Mouse (Mus musculus) ES-E14 (cell line): ENCODE results near the gene Elmo3. TPM values are rescaled to one million over a fixed set of nuclear protein-coding genes. Genes with fewer than 3 reads are reported as not detected.

ENCODE experiments used
- DNase-seq: peaks from one replicate; pipeline ENCODE4 v3.0.0-alpha.2; 2013; ENCODE audit warnings: low read depth, low spot score
- H3K27ac ChIP-seq: 2 replicates; pipeline ENCODE4 v1.5.1; 2012; ENCODE audit warnings: low read depth, mild to moderate bottlenecking, low read length, moderate library complexity, mixed read lengths; ENCODE audit not compliant: poor library complexity, insufficient read depth, severe bottlenecking
- H3K36me3 ChIP-seq: 2 replicates; pipeline ENCODE4 v1.6.1; 2012; ENCODE audit warnings: mild to moderate bottlenecking, low read length, moderate library complexity, mixed read lengths; ENCODE audit not compliant: control insufficient read depth, poor library complexity, insufficient read depth, severe bottlenecking
- H3K4me1 ChIP-seq, 2 experiments: fragments of 150-350 bp in 1 of 2; sonication (generic) in 1 of 2; 2 replicates each; pipeline ENCODE4 v1.6.1; 2012; ENCODE audit warnings: low read length in 2 of 2, mild to moderate bottlenecking in 1 of 2, mixed read lengths in 1 of 2; ENCODE audit not compliant: control insufficient read depth in 2 of 2, insufficient read depth in 2 of 2, poor library complexity in 1 of 2
- H3K4me3 ChIP-seq, 2 experiments: fragments of 150-350 bp in 1 of 2; sonication (generic) in 1 of 2; 2 replicates each; pipeline ENCODE4 v1.5.1; 2012; ENCODE audit warnings: low read length in 2 of 2, low read depth in 1 of 2, mild to moderate bottlenecking in 1 of 2, mixed read lengths in 1 of 2; ENCODE audit not compliant: insufficient read depth in 1 of 2, poor library complexity in 1 of 2, severe bottlenecking in 1 of 2
- H3K9ac ChIP-seq: 2 replicates; pipeline ENCODE4 v1.6.1; 2012; ENCODE audit warnings: low read depth, mild to moderate bottlenecking, low read length, mixed read lengths; ENCODE audit not compliant: poor library complexity, insufficient read depth, severe bottlenecking
- H3K9me3 ChIP-seq: fragments of 150-350 bp; sonication (generic); 2 replicates; pipeline ENCODE4 v1.6.1; 2012; ENCODE audit warnings: low read depth, mild to moderate bottlenecking, low read length; ENCODE audit not compliant: control insufficient read depth, insufficient read depth
- CHD2 ChIP-seq: IDR thresholded peaks from 2 replicates; pipeline ENCODE4 v1.6.1; 2014; ENCODE audit warnings: mild to moderate bottlenecking, low read depth, low read length, inconsistent platforms
- HCFC1 ChIP-seq: IDR thresholded peaks from 2 replicates; pipeline ENCODE4 v1.6.1; 2012; ENCODE audit warnings: low read length, inconsistent platforms, borderline replicate concordance; ENCODE audit not compliant: insufficient read depth
- MAFK ChIP-seq: IDR thresholded peaks from 2 replicates; pipeline ENCODE4 v1.6.1; 2014; ENCODE audit warnings: mild to moderate bottlenecking, low read depth, low read length, inconsistent platforms; ENCODE audit not compliant: insufficient read depth
- ZC3H11A ChIP-seq: IDR thresholded peaks from 2 replicates; pipeline ENCODE4 v1.6.1; 2012; ENCODE audit warnings: low read depth, mild to moderate bottlenecking, inconsistent platforms, low read length, borderline replicate concordance
- ZNF384 ChIP-seq: IDR thresholded peaks from 2 replicates; pipeline ENCODE4 v1.6.1; 2012; ENCODE audit warnings: low read depth, low read length, inconsistent platforms
- in situ Hi-C, 2 experiments: fragments of 600-800 bp; cut with MboI; formaldehyde crosslinking; loops; one replicate each; pipeline ENCODE4 v1.15.1; 2025; ENCODE audit warnings: low sequenced_read_pairs in 2 of 2, inconsistent platforms in 1 of 2; ENCODE audit not compliant: unreplicated experiment in 2 of 2
- total RNA-seq: library from RNA; depleted of rRNA; stranded (reverse); fragments of 300-350 nt; gene quantifications from 2 replicates; pipeline ENCODE4 v1.2.3, GENCODE M21; 2012

Gene Elmo3
- total RNA-seq, 1 experiment, result 3.5 TPM

- Histone ChIP-seq H3K4me3 (peak overlapping the region; percentile 53 to 57), H3K9ac (peak overlapping the region; percentile 45; the same call in 1 of the 2 replicates), H3K27ac (no peak overlapping the region), H3K4me1 (peaks cover 0 to 10% of the 10 kb centered on the region in 2 experiments; a peak in 1 of 4 replicates), H3K36me3 (no peaks in the 10 kb centered on the region), H3K9me3 (no peaks in the 10 kb centered on the region)
- TF ChIP-seq ZC3H11A, result no peak
- no peak for TF ChIP-seq MAFK
- in situ Hi-C loops, result loop anchor here in 1 of 2 experiments (25.0 kb wide), 1 partner anchor 623 kb away; the partner anchor contains the start of genes Ciao2b and Rrad
- no peak for DNase-seq
These were observed 45.6 kb upstream of the Elmo3 start for GRCm38 (mm10) chr8:105259721-105260320.

GRCm38 (mm10) chr8:105260371-105261099 lies 44.9 kb upstream of the Elmo3 start:
- no peak for DNase-seq
- Histone ChIP-seq H3K27ac (no peak overlapping the region), H3K9ac (no peak overlapping the region), H3K9me3 (no peaks in the 10 kb centered on the region), H3K36me3 (no peaks in the 10 kb centered on the region), H3K4me3 (no peak overlapping the region), H3K4me1 (peaks cover 0 to 8% of the 10 kb centered on the region in 2 experiments; a peak in 2 of 4 replicates)
- TF ChIP-seq CHD2 (no peak), ZC3H11A (no peak), HCFC1 (no peak), MAFK (no peak), ZNF384 (no peak)
- in situ Hi-C loops, result loop anchor here in 1 of 2 experiments (25.0 kb wide), 1 partner anchor 623 kb away; the partner anchor contains the start of genes Ciao2b and Rrad

- Histone ChIP-seq H3K27ac (no peak overlapping the region), H3K4me1 (peaks cover 0 to 8% of the 10 kb centered on the region in 2 experiments; a peak in 2 of 4 replicates), H3K36me3 (no peaks in the 10 kb centered on the region), H3K9me3 (no peaks in the 10 kb centered on the region), H3K9ac (no peak overlapping the region), H3K4me3 (no peak overlapping the region)
- in situ Hi-C loops, result loop anchor here in 1 of 2 experiments (25.0 kb wide), 1 partner anchor 624 kb away; the partner anchor contains the start of genes Ciao2b and Rrad
- no peak for DNase-seq
- TF ChIP-seq ZNF384, result peak; percentile 67
- TF ChIP-seq CHD2, result no peak
These were observed 43.9 kb upstream of the Elmo3 start for GRCm38 (mm10) chr8:105261326-105261980.

- Histone ChIP-seq H3K9ac (no peak overlapping the region), H3K27ac (no peak overlapping the region), H3K4me3 (no peak overlapping the region; a peak in 1 of 4 replicates), H3K4me1 (peaks cover 0 to 13% of the 10 kb centered on the region in 2 experiments; a peak in 2 of 4 replicates), H3K9me3 (no peaks in the 10 kb centered on the region), H3K36me3 (no peaks in the 10 kb centered on the region)
- TF ChIP-seq CHD2, result no peak
- no peak for TF ChIP-seq ZNF384
- TF ChIP-seq HCFC1, result no peak
- TF ChIP-seq MAFK, result no peak
- no peak for TF ChIP-seq ZC3H11A
- in situ Hi-C loops, result loop anchor here in 1 of 2 experiments (25.0 kb wide), 1 partner anchor 626 kb away; the partner anchor contains the start of genes Ciao2b and Rrad
- no peak for DNase-seq
These were observed 42.0 kb upstream of the Elmo3 start for GRCm38 (mm10) chr8:105263244-105263912.
